Mouse (Mus musculus): Measurements from ENCODE around the gene Smtnl1. TPM values are rescaled to one million over a fixed set of nuclear protein-coding genes. Genes with fewer than 3 reads are reported as not detected.

Smtnl1 gene
- polyA plus RNA-seq, 1 experiment from 2014 or later = not detected

- H3K9me3 ChIP-seq (ENCODE audit: control insufficient read depth, low read depth, low read length) = no peaks in the 10 kb centered on the region
- 35% methylated on average over 9 of the region's 9 CpGs for WGBS
- H3K4me3 ChIP-seq (ENCODE audit: low read depth, low read length) = peak within 1 kb of the TSS; percentile 22
- H3K4me2 ChIP-seq (replicated peaks; ENCODE audit: low read depth, low read length) = peak within 1 kb of the TSS; percentile 52
- 0 out of 2 replicates have a peak, but pooled peaks have one; percentile 12 for ATAC-seq (ENCODE audit: insufficient number of reproducible peaks, insufficient read depth, low FRiP score, low read depth)
- no peak within 1 kb of the TSS; the same call in 1 of the 2 replicates for H3K9ac ChIP-seq (replicated peaks; ENCODE audit: low read depth, low read length)
- no peaks in the 10 kb centered on the region for H3K36me3 ChIP-seq (ENCODE audit: control insufficient read depth, insufficient read depth, low read length)
- H3K4me1 ChIP-seq (ENCODE audit: control insufficient read depth, insufficient read depth, low read length) = peaks cover 10% of the 10 kb centered on the region
- no peaks in the 10 kb centered on the region for H3K27me3 ChIP-seq (ENCODE audit: control insufficient read depth, insufficient read depth, low read length)
- peak within 1 kb of the TSS; percentile 72 for H3K27ac ChIP-seq (ENCODE audit: low read length)
Measured at GRCm38 (mm10) chr2:84775241-84775640, 47.2 kb downstream of the Smtnl1 start, which contains the start of gene Serping1. TSS of gene Serping1 (minus strand) at chr2:84775444.

GRCm38 (mm10) chr2:84774751-84775150 lies 47.7 kb downstream of the Smtnl1 start:
- Histone ChIP-seq H3K4me2 (replicated peaks; ENCODE audit: low read depth, low read length) (peak overlapping the region; percentile 52), H3K27me3 (ENCODE audit: control insufficient read depth, insufficient read depth, low read length) (no peaks in the 10 kb centered on the region), H3K4me1 (ENCODE audit: control insufficient read depth, insufficient read depth, low read length) (peaks cover 10% of the 10 kb centered on the region), H3K9me3 (ENCODE audit: control insufficient read depth, low read depth, low read length) (no peaks in the 10 kb centered on the region), H3K27ac (ENCODE audit: low read length) (peak overlapping the region; percentile 72), H3K36me3 (ENCODE audit: control insufficient read depth, insufficient read depth, low read length) (no peaks in the 10 kb centered on the region), H3K9ac (replicated peaks; ENCODE audit: low read depth, low read length) (no peak overlapping the region; the same call in 1 of the 2 replicates), H3K4me3 (ENCODE audit: low read depth, low read length) (peak overlapping the region; percentile 22)
- 2% methylated on average over 15 of the region's 15 CpGs for WGBS
- ATAC-seq (ENCODE audit: insufficient number of reproducible peaks, insufficient read depth, low FRiP score, low read depth) = peak; percentile 93

GRCm38 (mm10) chr2:84773195-84773594 lies 49.3 kb downstream of the Smtnl1 start:
- H3K27ac ChIP-seq (ENCODE audit: low read length) = no peak overlapping the region
- no peak for ATAC-seq (ENCODE audit: insufficient number of reproducible peaks, insufficient read depth, low FRiP score, low read depth)
- H3K9ac ChIP-seq (replicated peaks; ENCODE audit: low read depth, low read length) = no peak overlapping the region
- no peak overlapping the region for H3K4me3 ChIP-seq (ENCODE audit: low read depth, low read length)
- H3K27me3 ChIP-seq (ENCODE audit: control insufficient read depth, insufficient read depth, low read length) = no peaks in the 10 kb centered on the region
- no peaks in the 10 kb centered on the region for H3K36me3 ChIP-seq (ENCODE audit: control insufficient read depth, insufficient read depth, low read length)
- H3K4me1 ChIP-seq (ENCODE audit: control insufficient read depth, insufficient read depth, low read length) = peaks cover 10% of the 10 kb centered on the region
- 72% methylated on average over 5 of the region's 5 CpGs for WGBS
- H3K9me3 ChIP-seq (ENCODE audit: control insufficient read depth, low read depth, low read length) = no peaks in the 10 kb centered on the region
- no peak overlapping the region for H3K4me2 ChIP-seq (replicated peaks; ENCODE audit: low read depth, low read length)

- H3K27ac ChIP-seq (ENCODE audit: low read length) = no peak overlapping the region
- 86% methylated on average over 4 of the region's 4 CpGs for WGBS
- no peak for ATAC-seq (ENCODE audit: insufficient number of reproducible peaks, insufficient read depth, low FRiP score, low read depth)
Measured at GRCm38 (mm10) chr2:84772454-84772853, 50.0 kb downstream of the Smtnl1 start.

GRCm38 (mm10) chr2:84770501-84770900 lies 52.0 kb downstream of the Smtnl1 start:
- no peak overlapping the region for H3K9ac ChIP-seq (replicated peaks; ENCODE audit: low read depth, low read length)
- H3K4me2 ChIP-seq (replicated peaks; ENCODE audit: low read depth, low read length) = no peak overlapping the region
- no peaks in the 10 kb centered on the region for H3K36me3 ChIP-seq (ENCODE audit: control insufficient read depth, insufficient read depth, low read length)
- no peak overlapping the region for H3K4me3 ChIP-seq (ENCODE audit: low read depth, low read length)
- H3K27ac ChIP-seq (ENCODE audit: low read length) = no peak overlapping the region
- H3K27me3 ChIP-seq (ENCODE audit: control insufficient read depth, insufficient read depth, low read length) = no peaks in the 10 kb centered on the region
- no peaks in the 10 kb centered on the region for H3K9me3 ChIP-seq (ENCODE audit: control insufficient read depth, low read depth, low read length)
- ATAC-seq (ENCODE audit: insufficient number of reproducible peaks, insufficient read depth, low FRiP score, low read depth) = no peak
- WGBS = 74% methylated on average over 6 of the region's 6 CpGs
- H3K4me1 ChIP-seq (ENCODE audit: control insufficient read depth, insufficient read depth, low read length) = peaks cover 10% of the 10 kb centered on the region

More at GRCm38 (mm10) chr2:84772454-84772853, 50.0 kb downstream of the Smtnl1 start:
- peaks cover 10% of the 10 kb centered on the region for H3K4me1 ChIP-seq (ENCODE audit: control insufficient read depth, insufficient read depth, low read length)
- H3K9ac ChIP-seq (replicated peaks; ENCODE audit: low read depth, low read length) = no peak overlapping the region
- H3K4me3 ChIP-seq (ENCODE audit: low read depth, low read length) = no peak overlapping the region
- H3K36me3 ChIP-seq (ENCODE audit: control insufficient read depth, insufficient read depth, low read length) = no peaks in the 10 kb centered on the region
- H3K9me3 ChIP-seq (ENCODE audit: control insufficient read depth, low read depth, low read length) = no peaks in the 10 kb centered on the region
- H3K4me2 ChIP-seq (replicated peaks; ENCODE audit: low read depth, low read length) = no peak overlapping the region
- no peaks in the 10 kb centered on the region for H3K27me3 ChIP-seq (ENCODE audit: control insufficient read depth, insufficient read depth, low read length)

GRCm38 (mm10) chr2:84762818-84763217 lies 59.6 kb downstream of the Smtnl1 start:
- Histone ChIP-seq H3K9ac (replicated peaks; ENCODE audit: low read depth, low read length) (no peak overlapping the region), H3K9me3 (ENCODE audit: control insufficient read depth, low read depth, low read length) (no peaks in the 10 kb centered on the region), H3K27me3 (ENCODE audit: control insufficient read depth, insufficient read depth, low read length) (no peaks in the 10 kb centered on the region), H3K27ac (ENCODE audit: low read length) (no peak overlapping the region), H3K36me3 (ENCODE audit: control insufficient read depth, insufficient read depth, low read length) (no peaks in the 10 kb centered on the region), H3K4me1 (ENCODE audit: control insufficient read depth, insufficient read depth, low read length) (no peaks in the 10 kb centered on the region), H3K4me3 (ENCODE audit: low read depth, low read length) (no peak overlapping the region), H3K4me2 (replicated peaks; ENCODE audit: low read depth, low read length) (no peak overlapping the region)
- no peak for ATAC-seq (ENCODE audit: insufficient number of reproducible peaks, insufficient read depth, low FRiP score, low read depth)
- WGBS = 50% methylated on average over 1 of the region's 1 CpGs

GRCm38 (mm10) chr2:84762295-84762694 lies 60.2 kb downstream of the Smtnl1 start:
- ATAC-seq (ENCODE audit: insufficient number of reproducible peaks, insufficient read depth, low FRiP score, low read depth) = no peak
- WGBS = 56% methylated on average over 3 of the region's 4 CpGs
- H3K4me2 ChIP-seq (replicated peaks; ENCODE audit: low read depth, low read length) = no peak overlapping the region
- H3K36me3 ChIP-seq (ENCODE audit: control insufficient read depth, insufficient read depth, low read length) = no peaks in the 10 kb centered on the region
- H3K27me3 ChIP-seq (ENCODE audit: control insufficient read depth, insufficient read depth, low read length) = no peaks in the 10 kb centered on the region
- H3K9ac ChIP-seq (replicated peaks; ENCODE audit: low read depth, low read length) = no peak overlapping the region
- no peak overlapping the region for H3K4me3 ChIP-seq (ENCODE audit: low read depth, low read length)
- no peaks in the 10 kb centered on the region for H3K4me1 ChIP-seq (ENCODE audit: control insufficient read depth, insufficient read depth, low read length)
- no peaks in the 10 kb centered on the region for H3K9me3 ChIP-seq (ENCODE audit: control insufficient read depth, low read depth, low read length)
- no peak overlapping the region for H3K27ac ChIP-seq (ENCODE audit: low read length)

- no peak for ATAC-seq (ENCODE audit: insufficient number of reproducible peaks, insufficient read depth, low FRiP score, low read depth)
- Histone ChIP-seq H3K9ac (replicated peaks; ENCODE audit: low read depth, low read length) (no peak overlapping the region), H3K36me3 (ENCODE audit: control insufficient read depth, insufficient read depth, low read length) (no peaks in the 10 kb centered on the region), H3K27ac (ENCODE audit: low read length) (no peak overlapping the region), H3K9me3 (ENCODE audit: control insufficient read depth, low read depth, low read length) (no peaks in the 10 kb centered on the region), H3K4me1 (ENCODE audit: control insufficient read depth, insufficient read depth, low read length) (no peaks in the 10 kb centered on the region), H3K4me3 (ENCODE audit: low read depth, low read length) (no peak overlapping the region), H3K4me2 (replicated peaks; ENCODE audit: low read depth, low read length) (no peak overlapping the region), H3K27me3 (ENCODE audit: control insufficient read depth, insufficient read depth, low read length) (no peaks in the 10 kb centered on the region)
- WGBS = 73% methylated on average over 1 of the region's 1 CpGs
Measured at GRCm38 (mm10) chr2:84761840-84762239, 60.6 kb downstream of the Smtnl1 start.

- H3K27ac ChIP-seq (ENCODE audit: low read length) = no peak overlapping the region
- H3K4me2 ChIP-seq (replicated peaks; ENCODE audit: low read depth, low read length) = no peak overlapping the region
- H3K36me3 ChIP-seq (ENCODE audit: control insufficient read depth, insufficient read depth, low read length) = no peaks in the 10 kb centered on the region
- H3K27me3 ChIP-seq (ENCODE audit: control insufficient read depth, insufficient read depth, low read length) = no peaks in the 10 kb centered on the region
- H3K9ac ChIP-seq (replicated peaks; ENCODE audit: low read depth, low read length) = no peak overlapping the region
- WGBS = 74% methylated on average over 3 of the region's 3 CpGs
- H3K9me3 ChIP-seq (ENCODE audit: control insufficient read depth, low read depth, low read length) = no peaks in the 10 kb centered on the region
- no peak for ATAC-seq (ENCODE audit: insufficient number of reproducible peaks, insufficient read depth, low FRiP score, low read depth)
- H3K4me1 ChIP-seq (ENCODE audit: control insufficient read depth, insufficient read depth, low read length) = no peaks in the 10 kb centered on the region
- H3K4me3 ChIP-seq (ENCODE audit: low read depth, low read length) = no peak overlapping the region
Measured at GRCm38 (mm10) chr2:84761309-84761708, 61.1 kb downstream of the Smtnl1 start.
